ENCODE assay signal across 11 mouse cellular contexts in the genomic region with DNA sequence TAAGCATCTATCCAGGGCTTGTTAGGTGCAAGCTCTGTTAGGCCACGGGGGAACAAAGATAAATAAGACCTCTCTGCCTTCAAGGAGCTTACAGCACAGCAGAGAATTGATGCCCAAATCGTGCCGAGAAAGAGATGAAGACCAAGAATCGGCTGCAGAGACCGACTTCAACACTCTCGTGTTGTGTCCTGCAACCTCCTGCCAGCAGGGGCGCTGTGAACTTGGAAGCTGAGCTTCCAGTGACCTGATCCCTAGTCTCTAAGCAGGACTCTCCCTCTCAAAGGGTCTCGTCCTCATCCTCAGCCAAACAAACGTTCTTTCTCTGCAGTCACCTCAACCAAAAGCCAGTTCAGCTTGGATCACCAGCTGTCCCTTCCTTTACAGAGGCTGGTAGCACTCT. TPM values are rescaled to one million over a fixed set of nuclear protein-coding genes. Genes with fewer than 3 reads are reported as not detected.
DNase-seq lines count a peak whose midpoint lies in the region; TF ChIP-seq lines count a peak whose summit lies in the region.
"Had no signal": no experiment of that assay in that cellular context is flagged by ENCODE, and none has a peak within 500 bp of the region (broad histone marks: within the 10 kb centered on the region; RNA-seq: fewer than 3 reads in every experiment).

No protein-coding gene starts in this region.

- no peak for TF ChIP-seq POLR2A in heart, adult 2 months (IDR thresholded peaks at IDR 0.05; ENCODE audit: insufficient read depth, low read depth, low read length)
- TF ChIP-seq POLR2A in lung, adult 2 months (IDR thresholded peaks at IDR 0.05; ENCODE audit: borderline replicate concordance, extremely low read depth, low read depth, low read length): no peak
- TF ChIP-seq POLR2A in olfactory bulb, adult 2 months (IDR thresholded peaks at IDR 0.05; ENCODE audit: insufficient read depth, low read depth, low read length): no peak

- H3K4me3 ChIP-seq in heart, adult 2 months: no peak overlapping the region
- H3K4me3 ChIP-seq in lung, adult 2 months (replicated peaks; ENCODE audit: extremely low read depth, low read depth, low read length): no peak overlapping the region
- H3K4me3 ChIP-seq in E14TG2a.4 (replicated peaks; ENCODE audit: low read length): 0 out of 2 replicates have a peak overlapping the region, but pooled peaks have one; percentile 2
- H3K4me3 ChIP-seq in olfactory bulb, adult 2 months (ENCODE audit: insufficient read depth, low read depth, low read length): no peak overlapping the region
- H3K4me3 ChIP-seq: forebrain, embryonic 12.5 days had no signal

- no peak overlapping the region for H3K9ac ChIP-seq in heart, adult 2 months (ENCODE audit: low read depth, low read length)
- H3K9ac ChIP-seq: forebrain, embryonic 12.5 days had no signal

- intact Hi-C loops in heart, adult 2 months (cut with DNase I): loop anchor here (10.0 kb wide), 1 partner anchor 255 kb away; no protein-coding TSS in a partner anchor
- intact Hi-C loops in heart, postnatal 10 days (cut with DNase I): no loop called here
- intact Hi-C loops in left cerebral cortex, postnatal 10 days (cut with DNase I): no loop called here
- intact Hi-C loops in left cerebral cortex, postnatal 36 days (cut with DNase I): loop anchor here (10.0 kb wide), 1 partner anchor 235 kb away; the partner anchor contains the start of gene Sfrp5

- no peak for TF ChIP-seq EP300 in heart, adult 2 months (IDR thresholded peaks at IDR 0.05; ENCODE audit: insufficient read depth, low read depth, low read length)

- no peaks in the 10 kb centered on the region; the same call in 1 of the 2 replicates for H3K27me3 ChIP-seq in heart, adult 2 months (ENCODE audit: control insufficient read depth, insufficient read depth, low read length)
- H3K27me3 ChIP-seq in E14TG2a.4 (ENCODE audit: insufficient read depth, low read length): peaks cover 33% of the 10 kb centered on the region

- no peaks in the 10 kb centered on the region for H3K4me1 ChIP-seq in heart, adult 2 months (ENCODE audit: control insufficient read depth, insufficient read depth, low read length)
- H3K4me1 ChIP-seq in lung, adult 2 months (ENCODE audit: control insufficient read depth, insufficient read depth, low read length): no peaks in the 10 kb centered on the region
- H3K4me1 ChIP-seq in E14TG2a.4 (replicated peaks; ENCODE audit: low read depth, low read length): peaks cover 22% of the 10 kb centered on the region
- H3K4me1 ChIP-seq in olfactory bulb, adult 2 months (ENCODE audit: control insufficient read depth, insufficient read depth, low read length): peaks cover 14% of the 10 kb centered on the region
- H3K4me1 ChIP-seq: forebrain, embryonic 12.5 days had no signal

- no peaks in the 10 kb centered on the region for H3K79me2 ChIP-seq in heart, adult 2 months (replicated peaks; ENCODE audit: control insufficient read depth, insufficient read depth, low read length)

- no peaks in the 10 kb centered on the region for H3K36me3 ChIP-seq in heart, adult 2 months (ENCODE audit: control insufficient read depth, insufficient read depth, low read length)
- no peaks in the 10 kb centered on the region for H3K36me3 ChIP-seq in E14TG2a.4 (ENCODE audit: insufficient read depth, low read length)
- H3K36me3 ChIP-seq: forebrain, embryonic 12.5 days had no signal

- H3K27ac ChIP-seq in heart, adult 2 months: no peak overlapping the region
- no peak overlapping the region for H3K27ac ChIP-seq in olfactory bulb, adult 2 months (ENCODE audit: insufficient read depth, low read depth, low read length)
- H3K27ac ChIP-seq: forebrain, embryonic 12.5 days had no signal

- peak; percentile 47 for TF ChIP-seq CTCF in heart, adult 2 months (IDR thresholded peaks at IDR 0.05)
- TF ChIP-seq CTCF in lung, adult 2 months (IDR thresholded peaks at IDR 0.05; ENCODE audit: insufficient read depth, low read length): peak; percentile 33; the same call in 1 of the 2 replicates
- peak; percentile 63 for TF ChIP-seq CTCF in E14TG2a.4 (conservative IDR thresholded peaks at IDR 0.05; ENCODE audit: low read length)
- peak; percentile 19; the same call in 1 of the 2 replicates for TF ChIP-seq CTCF in olfactory bulb, adult 2 months (IDR thresholded peaks at IDR 0.05; ENCODE audit: insufficient read depth, low read depth, low read length)

- WGBS in heart, adult 2 months: 67% methylated on average over 9 of the region's 9 CpGs
- WGBS in lung, adult 2 months: 72% methylated on average over 9 of the region's 9 CpGs
- 82% methylated on average over 9 of the region's 9 CpGs for WGBS in olfactory bulb, adult 2 months

- H3K9me3 ChIP-seq in E14TG2a.4 (ENCODE audit: low read length): no peaks in the 10 kb centered on the region
- H3K9me3 ChIP-seq: forebrain, embryonic 12.5 days had no signal

- no peak for DNase-seq in heart, adult 2 months
- no peak for DNase-seq in heart, postnatal 10 days
- DNase-seq in lung, adult 2 months: no peak
- DNase-seq in lung, postnatal 10 days: no peak
- no peak for DNase-seq in left cerebral cortex, postnatal 10 days (ENCODE audit: extremely low spot score in 1 of 2, low spot score in 2 of 2)
- DNase-seq in left cerebral cortex, postnatal 36 days (ENCODE audit: low spot score in 2 of 2): no peak
- DNase-seq: cerebellum, adult 11-12 months; spleen, adult 18-20 months had no signal

RNA-seq across cellular contexts. Expression of gene Crtac1, which starts 7.8 kb away (rescaled TPM):
- not detected for total RNA-seq in heart, adult 2 months (2021)
- polyA plus RNA-seq in heart, adult 2 months (2012; rRNA removed): 0.09 TPM in 1 of 2 replicates, not detected in the other
- under 1 TPM; 0.26 to 0.27 TPM for total RNA-seq in heart, postnatal 10 days (2021)
- polyA plus RNA-seq in lung, adult 2 months (2012; rRNA removed): 0.06 and 0.12 TPM in 2 replicates
- polyA plus RNA-seq in olfactory bulb, adult 2 months (2012; ENCODE audit: insufficient read depth, insufficient read length, low replicate concordance, missing spikeins): not detected in 2 replicates
- total RNA-seq in left cerebral cortex, postnatal 10 days (2021): 10 to 100 TPM; 69.2 to 86.4 TPM
- total RNA-seq in left cerebral cortex, postnatal 36 days (2021): 10 to 100 TPM; 67.7 to 77.0 TPM

Comparison
In these comparisons a context has a peak if more than half of its experiments do, and no peak if none do; other contexts are left out.
1. intact Hi-C loops: an anchor here in heart, adult 2 months (10.0 kb wide) and left cerebral cortex, postnatal 36 days (10.0 kb wide); none called in heart, postnatal 10 days and left cerebral cortex, postnatal 10 days.
2. RNA of gene Crtac1, which starts 7.8 kb away (total RNA-seq): 69.2 to 86.4 TPM in left cerebral cortex, postnatal 10 days and 67.7 to 77.0 TPM in left cerebral cortex, postnatal 36 days; 0.26 to 0.27 TPM in heart, postnatal 10 days and not detected in heart, adult 2 months; every median in the first group is over 10 times any median in the second.
3. Peak in every context shown above with its lines, with median percentiles within 50 percentile points of each other: CTCF ChIP-seq.